ENCODE assay signal across 10 mouse cellular contexts in the genomic region with DNA sequence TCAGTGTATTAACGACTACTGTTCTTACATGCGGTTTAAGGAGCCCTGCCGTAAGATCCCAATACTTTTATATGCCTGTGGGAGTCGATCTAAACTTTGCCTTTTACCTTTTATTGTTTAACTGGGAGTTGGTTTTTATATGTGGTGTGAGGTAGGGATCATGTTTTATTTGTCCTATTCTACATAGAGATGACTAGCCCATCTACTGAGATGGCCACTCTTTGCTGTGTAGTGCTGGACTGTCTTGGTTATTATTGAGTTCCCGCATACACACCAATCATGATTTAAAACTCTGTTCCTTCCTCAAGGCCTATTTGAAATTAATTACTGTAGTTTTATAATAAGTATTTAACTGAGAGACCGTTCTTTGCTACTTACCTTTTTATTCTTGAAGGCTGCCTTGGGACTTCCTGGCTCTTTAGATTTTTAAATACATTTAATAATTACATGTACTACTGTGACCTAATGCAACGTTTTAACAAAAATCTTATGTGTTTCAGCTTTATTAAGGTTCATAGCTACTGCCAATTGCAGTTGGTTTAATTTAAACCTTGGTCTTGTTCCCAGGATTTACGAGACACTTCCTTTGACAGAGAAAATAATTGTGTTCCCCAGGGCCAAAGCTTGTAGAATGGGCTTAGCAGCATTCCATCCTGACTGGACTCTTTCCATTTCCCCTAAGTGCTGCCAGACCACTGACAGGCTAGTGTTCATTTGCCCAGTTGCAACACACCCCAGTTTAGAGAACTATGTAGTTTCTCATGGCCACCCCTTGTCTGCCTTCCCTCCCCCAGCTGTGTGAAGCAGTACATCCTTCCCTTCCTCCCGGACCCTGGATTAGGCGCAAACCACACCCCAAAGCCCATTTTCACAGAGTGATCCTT. TPM values are rescaled to one million over a fixed set of nuclear protein-coding genes. Genes with fewer than 3 reads are reported as not detected.
DNase-seq lines count a peak whose midpoint lies in the region; ATAC-seq and TF ChIP-seq lines count a peak whose summit lies in the region.
"Had no signal": no experiment of that assay in that cellular context is flagged by ENCODE, and none has a peak within 500 bp of the region (broad histone marks: within the 10 kb centered on the region; RNA-seq: fewer than 3 reads in every experiment).

No protein-coding gene starts in this region.

- WGBS in hindbrain, embryonic 15.5 days = 78% methylated on average over 10 of the region's 10 CpGs
- WGBS in hindbrain, embryonic 12.5 days = 89% methylated on average over 10 of the region's 10 CpGs
- WGBS in lung, embryonic 16.5 days = 68% methylated on average over 10 of the region's 10 CpGs

- intact Hi-C loops in left cerebral cortex, adult 2 months (cut with DNase I) = no loop called here

- no peaks in the 10 kb centered on the region for H3K9me3 ChIP-seq in hindbrain, embryonic 15.5 days
- H3K9me3 ChIP-seq in hindbrain, embryonic 12.5 days (replicated peaks) = no peaks in the 10 kb centered on the region
- H3K9me3 ChIP-seq in lung, embryonic 16.5 days (ENCODE audit: control insufficient read depth, low read length) = no peaks in the 10 kb centered on the region

- no peaks in the 10 kb centered on the region for H3K36me3 ChIP-seq in hindbrain, embryonic 15.5 days
- H3K36me3 ChIP-seq in hindbrain, embryonic 12.5 days = no peaks in the 10 kb centered on the region
- H3K36me3 ChIP-seq in lung, embryonic 16.5 days (ENCODE audit: control insufficient read depth, insufficient read depth, low read length) = no peaks in the 10 kb centered on the region

- no peak overlapping the region for H3K27ac ChIP-seq in hindbrain, embryonic 15.5 days (replicated peaks)
- H3K27ac ChIP-seq in hindbrain, embryonic 12.5 days = no peak overlapping the region
- H3K27ac ChIP-seq in lung, embryonic 16.5 days (ENCODE audit: low read length) = peak overlapping the region; percentile 12
- H3K27ac ChIP-seq in left cerebral cortex, adult 2 months = no peak overlapping the region
- H3K27ac ChIP-seq: heart, embryonic 13.5 days had no signal

- no peak overlapping the region for H3K4me2 ChIP-seq in hindbrain, embryonic 15.5 days
- H3K4me2 ChIP-seq in hindbrain, embryonic 12.5 days (replicated peaks) = no peak overlapping the region
- H3K4me2 ChIP-seq in lung, embryonic 16.5 days (ENCODE audit: low read depth, low read length) = no peak overlapping the region
- H3K4me2 ChIP-seq: heart, embryonic 13.5 days had no signal

- peak; percentile 42; the same call in 1 of the 2 replicates for ATAC-seq in hindbrain, embryonic 15.5 days (ENCODE audit: low FRiP score, low read depth)
- no peak for ATAC-seq in hindbrain, embryonic 12.5 days (ENCODE audit: low FRiP score)
- peak; percentile 100 for ATAC-seq in granulocyte monocyte progenitor cell, adult 5-6 weeks (replicated peaks; ENCODE audit: poor library complexity, severe bottlenecking)
- ATAC-seq in lung, embryonic 16.5 days (ENCODE audit: low read depth) = peak; percentile 96

- DNase-seq in R1 (ENCODE audit: low read depth, low spot score) = peak; percentile 38
- DNase-seq in retina, postnatal 1 day = no peak
- DNase-seq in left cerebral cortex, adult 2 months (ENCODE audit: extremely low spot score in 1 of 2, low spot score in 2 of 2) = no peak
- no peak for DNase-seq in c-Kit-positive CD71-positive TER-119-positive erythroid progenitor cells, embryonic 14.5 days (ENCODE audit: low spot score)

- peaks cover 3% of the 10 kb centered on the region; the same call in 1 of the 2 replicates for H3K4me1 ChIP-seq in hindbrain, embryonic 15.5 days (replicated peaks)
- no peaks in the 10 kb centered on the region for H3K4me1 ChIP-seq in hindbrain, embryonic 12.5 days
- peaks cover 5% of the 10 kb centered on the region; the same call in 1 of the 2 replicates for H3K4me1 ChIP-seq in lung, embryonic 16.5 days (replicated peaks; ENCODE audit: control insufficient read depth, insufficient read depth, low read length)

- TF ChIP-seq CTCF in left cerebral cortex, adult 2 months (IDR thresholded peaks at IDR 0.05) = no peak

- H3K27me3 ChIP-seq in hindbrain, embryonic 15.5 days = no peaks in the 10 kb centered on the region
- no peaks in the 10 kb centered on the region for H3K27me3 ChIP-seq in hindbrain, embryonic 12.5 days
- H3K27me3 ChIP-seq in lung, embryonic 16.5 days (ENCODE audit: control insufficient read depth, insufficient read depth, low read depth, low read length) = no peaks in the 10 kb centered on the region
- H3K27me3 ChIP-seq: heart, embryonic 13.5 days had no signal

- H3K4me3 ChIP-seq in hindbrain, embryonic 15.5 days = no peak overlapping the region
- H3K4me3 ChIP-seq in hindbrain, embryonic 12.5 days = no peak overlapping the region
- H3K4me3 ChIP-seq in lung, embryonic 16.5 days (ENCODE audit: low read length) = no peak overlapping the region
- H3K4me3 ChIP-seq in left cerebral cortex, adult 2 months = no peak overlapping the region
- H3K4me3 ChIP-seq: heart, embryonic 13.5 days; myocyte had no signal

- no peak overlapping the region for H3K9ac ChIP-seq in hindbrain, embryonic 15.5 days
- H3K9ac ChIP-seq in hindbrain, embryonic 12.5 days = no peak overlapping the region
- H3K9ac ChIP-seq in lung, embryonic 16.5 days (ENCODE audit: low read length) = no peak overlapping the region
- H3K9ac ChIP-seq: heart, embryonic 13.5 days had no signal

RNA-seq across cellular contexts. Expression of gene Gpr83, which starts 17.9 kb away (rescaled TPM):
- 1.6 TPM in 2 replicates for polyA plus RNA-seq in hindbrain, embryonic 15.5 days (2015; fragmentation: Nextera tagmentation; extraction: Ambion mirVana)
- 1.6 and 1.7 TPM in 2 replicates for polyA plus RNA-seq in hindbrain, embryonic 12.5 days (2016; fragmentation: Nextera tagmentation; extraction: Ambion mirVana)
- total RNA-seq in granulocyte monocyte progenitor cell, adult 5-6 weeks (2014; fragmentation: Nextera tagmentation) = not detected in 2 replicates
- 0.05 TPM in 1 of 2 replicates, not detected in the other for total RNA-seq in granulocyte monocyte progenitor cell, adult 5-6 weeks (2017)
- 0.24 and 0.54 TPM in 2 replicates for polyA plus RNA-seq in lung, embryonic 16.5 days (2015; fragmentation: Nextera tagmentation; extraction: Ambion mirVana)
- 10 to 100 TPM; 20.0 to 23.6 TPM for total RNA-seq in left cerebral cortex, adult 2 months (2021)
- polyA plus RNA-seq: myocyte had no signal

RNA-seq across cellular contexts. Expression of gene Ankrd49, which starts 57.5 kb away (rescaled TPM):
- 25.6 and 26.8 TPM in 2 replicates for polyA plus RNA-seq in hindbrain, embryonic 15.5 days (2015; fragmentation: Nextera tagmentation; extraction: Ambion mirVana)
- polyA plus RNA-seq in hindbrain, embryonic 12.5 days (2016; fragmentation: Nextera tagmentation; extraction: Ambion mirVana) = 44.4 and 45.6 TPM in 2 replicates
- total RNA-seq in granulocyte monocyte progenitor cell, adult 5-6 weeks (2014; fragmentation: Nextera tagmentation) = 36.8 and 49.4 TPM in 2 replicates
- total RNA-seq in granulocyte monocyte progenitor cell, adult 5-6 weeks (2017) = 57.3 and 65.7 TPM in 2 replicates
- polyA plus RNA-seq in lung, embryonic 16.5 days (2015; fragmentation: Nextera tagmentation; extraction: Ambion mirVana) = 33.0 and 37.0 TPM in 2 replicates
- 10 to 100 TPM; 12.0 to 14.2 TPM for total RNA-seq in left cerebral cortex, adult 2 months (2021)

RNA-seq across cellular contexts. Expression of gene Mre11a, which starts 57.7 kb away (rescaled TPM):
- 11.5 and 12.5 TPM in 2 replicates for polyA plus RNA-seq in hindbrain, embryonic 15.5 days (2015; fragmentation: Nextera tagmentation; extraction: Ambion mirVana)
- 20.6 and 25.9 TPM in 2 replicates for polyA plus RNA-seq in hindbrain, embryonic 12.5 days (2016; fragmentation: Nextera tagmentation; extraction: Ambion mirVana)
- 54.7 and 68.9 TPM in 2 replicates for total RNA-seq in granulocyte monocyte progenitor cell, adult 5-6 weeks (2014; fragmentation: Nextera tagmentation)
- 50.1 and 58.6 TPM in 2 replicates for total RNA-seq in granulocyte monocyte progenitor cell, adult 5-6 weeks (2017)
- polyA plus RNA-seq in lung, embryonic 16.5 days (2015; fragmentation: Nextera tagmentation; extraction: Ambion mirVana) = 23.2 and 26.6 TPM in 2 replicates
- 10 to 100 TPM; 14.1 to 16.1 TPM for total RNA-seq in left cerebral cortex, adult 2 months (2021)
